Mouse (Mus musculus): Measurements from ENCODE around the gene Ccdc7a. TPM values are rescaled to one million over a fixed set of nuclear protein-coding genes. Genes with fewer than 3 reads are reported as not detected.

The Ccdc7a gene
- polyA plus RNA-seq, 1 experiment from 2014 or later = 0.16 TPM

GRCm38 (mm10) chr8:128798594-128798993 is 266.7 kb downstream of the Ccdc7a start, which contains the start of gene Gm3952:
TSS of gene Gm3952 (minus strand) at chr8:128798694.
- WGBS = 68% methylated on average over 1 of the region's 1 CpGs
- Histone ChIP-seq H3K9me3 (replicated peaks; ENCODE audit: control insufficient read depth, low read length) (no peaks in the 10 kb centered on the region), H3K36me3 (ENCODE audit: control insufficient read depth, insufficient read depth) (no peaks in the 10 kb centered on the region), H3K27me3 (ENCODE audit: control insufficient read depth, insufficient read depth, low read length) (no peaks in the 10 kb centered on the region), H3K4me1 (ENCODE audit: control insufficient read depth, insufficient read depth, low read length) (no peaks in the 10 kb centered on the region), H3K9ac (ENCODE audit: low read length) (no peak within 1 kb of the TSS), H3K27ac (ENCODE audit: low read length) (no peak within 1 kb of the TSS), H3K4me2 (ENCODE audit: low read depth, low read length) (no peak within 1 kb of the TSS), H3K4me3 (ENCODE audit: low read length) (no peak within 1 kb of the TSS)
- ATAC-seq (replicated peaks; ENCODE audit: extremely low read depth, insufficient read depth, low FRiP score) = no peak

GRCm38 (mm10) chr8:128735692-128736091 is 329.6 kb downstream of the Ccdc7a start:
- no peaks in the 10 kb centered on the region for H3K27me3 ChIP-seq (ENCODE audit: control insufficient read depth, insufficient read depth, low read length)
- no peak overlapping the region for H3K9ac ChIP-seq (ENCODE audit: low read length)
- ATAC-seq (replicated peaks; ENCODE audit: extremely low read depth, insufficient read depth, low FRiP score) = no peak
- H3K4me1 ChIP-seq (ENCODE audit: control insufficient read depth, insufficient read depth, low read length) = no peaks in the 10 kb centered on the region
- 94% methylated on average over 3 of the region's 3 CpGs for WGBS
- H3K4me3 ChIP-seq (ENCODE audit: low read length) = no peak overlapping the region
- no peaks in the 10 kb centered on the region for H3K9me3 ChIP-seq (replicated peaks; ENCODE audit: control insufficient read depth, low read length)
- H3K36me3 ChIP-seq (ENCODE audit: control insufficient read depth, insufficient read depth) = peaks cover 40% of the 10 kb centered on the region
- no peak overlapping the region for H3K4me2 ChIP-seq (ENCODE audit: low read depth, low read length)
- no peak overlapping the region for H3K27ac ChIP-seq (ENCODE audit: low read length)

GRCm38 (mm10) chr8:128734118-128734517 is 331.2 kb downstream of the Ccdc7a start:
- no peak overlapping the region for H3K4me2 ChIP-seq (ENCODE audit: low read depth, low read length)
- no peaks in the 10 kb centered on the region for H3K4me1 ChIP-seq (ENCODE audit: control insufficient read depth, insufficient read depth, low read length)
- ATAC-seq (replicated peaks; ENCODE audit: extremely low read depth, insufficient read depth, low FRiP score) = no peak
- 89% methylated on average over 3 of the region's 3 CpGs for WGBS
- H3K4me3 ChIP-seq (ENCODE audit: low read length) = no peak overlapping the region
- peaks cover 48% of the 10 kb centered on the region for H3K36me3 ChIP-seq (ENCODE audit: control insufficient read depth, insufficient read depth)
- H3K9me3 ChIP-seq (replicated peaks; ENCODE audit: control insufficient read depth, low read length) = no peaks in the 10 kb centered on the region
- no peaks in the 10 kb centered on the region for H3K27me3 ChIP-seq (ENCODE audit: control insufficient read depth, insufficient read depth, low read length)
- H3K9ac ChIP-seq (ENCODE audit: low read length) = no peak overlapping the region
- no peak overlapping the region for H3K27ac ChIP-seq (ENCODE audit: low read length)

DNA sequence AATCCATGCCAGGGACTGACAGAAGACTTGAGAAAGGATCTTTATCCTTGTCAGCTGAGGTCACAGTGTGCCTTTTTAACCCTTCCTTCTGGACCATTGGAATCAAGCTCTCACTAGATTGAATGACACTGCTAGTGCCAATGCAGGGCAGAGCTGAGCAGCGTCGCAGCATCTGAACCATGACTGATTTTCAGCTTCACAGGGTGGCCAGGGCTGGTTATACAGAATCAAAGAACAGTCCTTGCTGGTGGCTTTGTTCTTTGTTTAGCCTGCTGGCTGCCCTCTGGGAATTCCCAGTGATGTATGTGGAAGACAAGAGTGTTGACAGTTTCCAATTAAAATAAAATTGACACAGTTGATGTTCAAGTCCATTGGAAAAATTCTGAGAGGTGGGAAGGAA is 333.1 kb downstream of the Ccdc7a start:
- Histone ChIP-seq H3K27ac (ENCODE audit: low read length) (no peak overlapping the region), H3K9me3 (replicated peaks; ENCODE audit: control insufficient read depth, low read length) (no peaks in the 10 kb centered on the region), H3K27me3 (ENCODE audit: control insufficient read depth, insufficient read depth, low read length) (no peaks in the 10 kb centered on the region), H3K4me1 (ENCODE audit: control insufficient read depth, insufficient read depth, low read length) (no peaks in the 10 kb centered on the region), H3K4me3 (ENCODE audit: low read length) (no peak overlapping the region), H3K4me2 (ENCODE audit: low read depth, low read length) (no peak overlapping the region), H3K36me3 (ENCODE audit: control insufficient read depth, insufficient read depth) (peaks cover 47% of the 10 kb centered on the region), H3K9ac (ENCODE audit: low read length) (no peak overlapping the region)
- ATAC-seq (replicated peaks; ENCODE audit: extremely low read depth, insufficient read depth, low FRiP score) = no peak
- 70% methylated on average over 2 of the region's 2 CpGs for WGBS

DNA sequence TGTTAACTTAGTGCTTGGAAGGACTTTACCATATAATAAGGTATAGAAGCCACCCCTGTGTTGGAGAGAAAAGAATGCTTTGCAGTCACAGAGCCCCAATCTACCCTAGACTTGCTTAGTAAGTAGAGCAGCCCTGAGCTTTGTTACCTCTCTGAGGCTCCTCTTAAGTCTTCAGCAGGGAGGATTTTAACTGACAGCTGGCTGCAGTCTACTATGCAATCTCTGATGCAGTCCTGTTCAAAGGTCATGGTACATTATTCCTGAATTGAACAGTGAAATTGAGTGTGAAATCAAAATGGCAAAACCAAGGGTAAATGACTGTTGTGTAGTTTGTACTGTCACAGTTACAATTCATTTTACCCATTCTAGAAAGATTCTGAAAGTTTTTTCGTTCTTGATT is 338.1 kb downstream of the Ccdc7a start:
- no peaks in the 10 kb centered on the region for H3K27me3 ChIP-seq (ENCODE audit: control insufficient read depth, insufficient read depth, low read length)
- no peak overlapping the region for H3K27ac ChIP-seq (ENCODE audit: low read length)
- no peak overlapping the region for H3K4me3 ChIP-seq (ENCODE audit: low read length)
- WGBS = 100% methylated on average over 1 of the region's 1 CpGs
- peaks cover 49% of the 10 kb centered on the region for H3K36me3 ChIP-seq (ENCODE audit: control insufficient read depth, insufficient read depth)
- no peak for ATAC-seq (replicated peaks; ENCODE audit: extremely low read depth, insufficient read depth, low FRiP score)
- H3K9me3 ChIP-seq (replicated peaks; ENCODE audit: control insufficient read depth, low read length) = no peaks in the 10 kb centered on the region
- H3K4me2 ChIP-seq (ENCODE audit: low read depth, low read length) = no peak overlapping the region
- H3K9ac ChIP-seq (ENCODE audit: low read length) = no peak overlapping the region
- no peaks in the 10 kb centered on the region for H3K4me1 ChIP-seq (ENCODE audit: control insufficient read depth, insufficient read depth, low read length)

GRCm38 (mm10) chr8:128724819-128725218 is 340.5 kb downstream of the Ccdc7a start:
- 39% methylated on average over 1 of the region's 1 CpGs for WGBS
- no peak overlapping the region for H3K4me2 ChIP-seq (ENCODE audit: low read depth, low read length)
- no peaks in the 10 kb centered on the region for H3K4me1 ChIP-seq (ENCODE audit: control insufficient read depth, insufficient read depth, low read length)
- no peak overlapping the region for H3K9ac ChIP-seq (ENCODE audit: low read length)
- H3K36me3 ChIP-seq (ENCODE audit: control insufficient read depth, insufficient read depth) = peaks cover 45% of the 10 kb centered on the region
- H3K9me3 ChIP-seq (replicated peaks; ENCODE audit: control insufficient read depth, low read length) = no peaks in the 10 kb centered on the region
- ATAC-seq (replicated peaks; ENCODE audit: extremely low read depth, insufficient read depth, low FRiP score) = peak; percentile 70; the same call in 1 of the 2 replicates
- no peak overlapping the region for H3K27ac ChIP-seq (ENCODE audit: low read length)
- no peak overlapping the region for H3K4me3 ChIP-seq (ENCODE audit: low read length)
- no peaks in the 10 kb centered on the region for H3K27me3 ChIP-seq (ENCODE audit: control insufficient read depth, insufficient read depth, low read length)

DNA sequence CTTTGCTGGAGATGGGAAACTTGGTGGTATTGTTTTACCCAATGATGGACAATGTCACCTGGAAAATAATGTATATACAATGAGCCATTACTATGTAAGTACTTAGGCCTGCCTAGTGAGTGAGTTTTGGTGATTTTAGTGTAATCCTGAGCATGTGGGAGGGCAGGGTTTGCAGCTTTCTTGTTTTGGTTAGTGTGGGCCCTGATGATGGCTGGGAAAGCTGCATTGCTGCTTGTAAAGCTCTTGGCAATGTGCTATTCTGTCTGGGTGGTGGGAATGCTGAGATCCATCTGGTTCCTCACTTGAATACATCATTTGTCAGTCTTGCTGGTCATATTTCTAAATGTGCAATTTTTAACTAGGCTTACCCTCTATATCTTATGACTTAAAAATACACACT is 349.1 kb downstream of the Ccdc7a start:
- no peak for ATAC-seq (replicated peaks; ENCODE audit: extremely low read depth, insufficient read depth, low FRiP score)

DNA sequence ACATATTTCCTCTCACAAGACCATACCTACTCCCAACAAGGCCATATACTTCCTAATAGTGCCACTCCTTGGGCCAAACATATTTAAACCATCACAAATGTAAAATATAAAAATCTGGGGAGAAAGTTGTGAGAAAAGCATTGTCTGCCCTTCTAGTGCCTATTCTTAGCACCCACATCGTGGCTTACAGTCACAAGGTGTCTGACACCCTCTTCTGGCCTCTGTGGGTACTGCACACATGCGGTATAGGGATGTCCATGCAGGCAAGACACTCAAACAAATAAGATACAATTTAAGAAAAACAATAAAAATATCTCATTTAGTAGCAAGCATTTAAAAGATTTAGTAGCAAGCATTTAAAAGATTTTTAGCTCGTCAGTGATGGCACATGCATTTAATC is 356.1 kb downstream of the Ccdc7a start:
- 43% methylated on average over 3 of the region's 3 CpGs for WGBS
- H3K9ac ChIP-seq (ENCODE audit: low read length) = no peak overlapping the region
- H3K4me1 ChIP-seq (ENCODE audit: control insufficient read depth, insufficient read depth, low read length) = peaks cover 3% of the 10 kb centered on the region
- H3K27me3 ChIP-seq (ENCODE audit: control insufficient read depth, insufficient read depth, low read length) = no peaks in the 10 kb centered on the region
- no peak overlapping the region for H3K4me3 ChIP-seq (ENCODE audit: low read length)
- peaks cover 45% of the 10 kb centered on the region for H3K36me3 ChIP-seq (ENCODE audit: control insufficient read depth, insufficient read depth)
- ATAC-seq (replicated peaks; ENCODE audit: extremely low read depth, insufficient read depth, low FRiP score) = no peak
- no peak overlapping the region for H3K27ac ChIP-seq (ENCODE audit: low read length)
- H3K4me2 ChIP-seq (ENCODE audit: low read depth, low read length) = no peak overlapping the region
- H3K9me3 ChIP-seq (replicated peaks; ENCODE audit: control insufficient read depth, low read length) = no peaks in the 10 kb centered on the region

More for the DNA sequence above, 349.1 kb downstream of the Ccdc7a start:
- Histone ChIP-seq H3K27me3 (ENCODE audit: control insufficient read depth, insufficient read depth, low read length) (no peaks in the 10 kb centered on the region), H3K4me3 (ENCODE audit: low read length) (no peak overlapping the region), H3K27ac (ENCODE audit: low read length) (no peak overlapping the region), H3K9ac (ENCODE audit: low read length) (no peak overlapping the region), H3K36me3 (ENCODE audit: control insufficient read depth, insufficient read depth) (peaks cover 52% of the 10 kb centered on the region), H3K4me2 (ENCODE audit: low read depth, low read length) (no peak overlapping the region), H3K4me1 (ENCODE audit: control insufficient read depth, insufficient read depth, low read length) (no peaks in the 10 kb centered on the region), H3K9me3 (replicated peaks; ENCODE audit: control insufficient read depth, low read length) (no peaks in the 10 kb centered on the region)

GRCm38 (mm10) chr8:128704836-128705235 is 360.5 kb downstream of the Ccdc7a start:
- no peaks in the 10 kb centered on the region for H3K9me3 ChIP-seq (replicated peaks; ENCODE audit: control insufficient read depth, low read length)

DNA sequence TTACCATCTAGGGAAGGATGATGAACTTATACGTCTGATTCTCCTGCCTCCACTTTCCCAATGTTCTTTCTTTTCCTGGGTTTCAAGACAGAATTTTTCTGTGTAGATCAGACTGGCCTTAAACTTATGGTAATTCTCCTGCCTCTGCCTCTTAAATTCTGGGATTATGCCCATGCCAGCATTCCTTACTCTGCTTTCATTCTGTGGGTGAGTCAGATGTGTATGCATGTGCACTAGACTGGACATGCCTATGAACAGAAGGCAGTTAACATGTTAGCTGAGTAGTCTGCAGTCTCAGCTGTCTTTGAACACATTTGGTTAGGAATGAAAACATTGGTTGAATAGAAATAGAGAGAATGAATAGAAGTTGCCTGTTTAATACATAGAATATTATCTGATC is 360.9 kb downstream of the Ccdc7a start:
- 77% methylated on average over 1 of the region's 1 CpGs for WGBS
- Histone ChIP-seq H3K9ac (ENCODE audit: low read length) (no peak overlapping the region), H3K4me3 (ENCODE audit: low read length) (no peak overlapping the region), H3K36me3 (ENCODE audit: control insufficient read depth, insufficient read depth) (peaks cover 15% of the 10 kb centered on the region), H3K4me2 (ENCODE audit: low read depth, low read length) (no peak overlapping the region), H3K27me3 (ENCODE audit: control insufficient read depth, insufficient read depth, low read length) (no peaks in the 10 kb centered on the region), H3K27ac (ENCODE audit: low read length) (no peak overlapping the region), H3K9me3 (replicated peaks; ENCODE audit: control insufficient read depth, low read length) (no peaks in the 10 kb centered on the region), H3K4me1 (ENCODE audit: control insufficient read depth, insufficient read depth, low read length) (peaks cover 9% of the 10 kb centered on the region)
- no peak for ATAC-seq (replicated peaks; ENCODE audit: extremely low read depth, insufficient read depth, low FRiP score)

More at GRCm38 (mm10) chr8:128704836-128705235, 360.5 kb downstream of the Ccdc7a start:
- H3K27me3 ChIP-seq (ENCODE audit: control insufficient read depth, insufficient read depth, low read length) = no peaks in the 10 kb centered on the region
- H3K4me3 ChIP-seq (ENCODE audit: low read length) = no peak overlapping the region
- peaks cover 17% of the 10 kb centered on the region for H3K36me3 ChIP-seq (ENCODE audit: control insufficient read depth, insufficient read depth)
- WGBS = 74% methylated on average over 2 of the region's 2 CpGs
- no peak for ATAC-seq (replicated peaks; ENCODE audit: extremely low read depth, insufficient read depth, low FRiP score)
- H3K27ac ChIP-seq (ENCODE audit: low read length) = no peak overlapping the region
- H3K9ac ChIP-seq (ENCODE audit: low read length) = no peak overlapping the region
- H3K4me1 ChIP-seq (ENCODE audit: control insufficient read depth, insufficient read depth, low read length) = peaks cover 9% of the 10 kb centered on the region
- no peak overlapping the region for H3K4me2 ChIP-seq (ENCODE audit: low read depth, low read length)
